In genomic region chr4:48131606-48132005, GRCm38 (mm10) we compare ENCODE assay signal across 20 mouse cellular contexts.
"Had no signal": no experiment of that assay in that cellular context is flagged by ENCODE, and none has a peak within 500 bp of the region (broad histone marks: within the 10 kb centered on the region; RNA-seq: fewer than 3 reads in every experiment).

No protein-coding gene starts in this region.

- H3K4me2 ChIP-seq: lung, embryonic 15.5 days; midbrain, embryonic 11.5 days; midbrain, embryonic 13.5 days; midbrain, embryonic 15.5 days; neural tube, embryonic 13.5 days; neural tube, embryonic 15.5 days; stomach, embryonic 15.5 days had no signal

- H3K9me3 ChIP-seq: lung, embryonic 15.5 days; megakaryocyte, embryonic 14.5 days; midbrain, embryonic 13.5 days; midbrain, embryonic 15.5 days; neural tube, embryonic 13.5 days; neural tube, embryonic 15.5 days; stomach, embryonic 15.5 days had no signal

- H3K9ac ChIP-seq: liver, embryonic 14.5 days; lung, embryonic 15.5 days; midbrain, embryonic 13.5 days; midbrain, embryonic 15.5 days; neural tube, embryonic 13.5 days; neural tube, embryonic 15.5 days; stomach, embryonic 15.5 days had no signal

- ATAC-seq: lung, postnatal 0 days; midbrain, embryonic 13.5 days; midbrain, embryonic 15.5 days had no signal

- H3K27ac ChIP-seq: liver, embryonic 14.5 days; lung, embryonic 15.5 days; macrophage; midbrain, embryonic 13.5 days; midbrain, embryonic 15.5 days; neural tube, embryonic 13.5 days; neural tube, embryonic 15.5 days; stomach, embryonic 15.5 days; stomach, postnatal 0 days had no signal

- H3K27me3 ChIP-seq: lung, embryonic 15.5 days; megakaryocyte, embryonic 14.5 days; midbrain, embryonic 15.5 days; neural tube, embryonic 13.5 days; neural tube, embryonic 15.5 days; stomach, embryonic 15.5 days had no signal

- H3K4me3 ChIP-seq: lung, embryonic 15.5 days; megakaryocyte, embryonic 14.5 days; midbrain, embryonic 13.5 days; midbrain, embryonic 15.5 days; myocyte; neural tube, embryonic 13.5 days; neural tube, embryonic 15.5 days; stomach, embryonic 15.5 days had no signal

- DNase-seq: lung, adult 2 months; lung, postnatal 14 days; lung, postnatal 36 days; right cerebral cortex, postnatal 14 days; thymus, adult 2 months; thymus, postnatal 25 days; thymus, postnatal 4 days had no signal

- H3K4me1 ChIP-seq: lung, embryonic 15.5 days; midbrain, embryonic 13.5 days; midbrain, embryonic 15.5 days; neural tube, embryonic 13.5 days; neural tube, embryonic 15.5 days; stomach, embryonic 15.5 days had no signal
